Mouse (Mus musculus): ENCODE results near the gene Hemk1.

The Hemk1 gene

DNA sequence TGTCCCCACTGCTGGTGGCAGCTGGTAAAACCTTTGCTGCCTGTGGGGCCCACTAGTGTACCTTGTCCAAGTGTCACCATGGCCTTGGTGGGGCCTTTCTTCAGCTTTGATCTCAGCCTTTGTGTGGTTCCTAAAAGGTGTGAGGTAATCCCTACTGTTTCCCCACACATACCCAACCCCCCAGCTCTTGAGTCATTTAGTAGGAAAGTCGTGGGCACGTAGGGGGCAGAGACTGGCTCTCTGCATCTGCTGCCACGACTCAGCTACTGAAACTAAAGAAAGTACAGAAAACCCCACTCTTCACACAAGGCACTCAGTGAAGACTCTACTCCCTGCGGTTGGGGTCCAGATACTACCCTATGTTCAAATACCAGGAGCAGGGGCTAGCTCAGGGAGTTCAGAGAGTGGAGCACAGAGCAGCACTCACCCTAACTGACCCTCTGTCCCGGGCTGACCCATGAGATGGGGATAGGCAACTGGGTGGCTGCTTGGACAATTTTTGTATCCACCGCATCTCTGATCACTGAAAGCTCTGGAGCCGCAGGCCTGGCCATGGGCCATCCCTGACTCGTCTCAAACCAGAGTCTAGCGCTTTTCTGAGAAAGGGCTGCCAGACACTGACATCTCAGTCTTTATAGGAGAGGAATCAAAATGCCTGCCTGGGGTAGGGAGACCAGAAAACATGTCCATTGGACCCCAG is 34.9 kb downstream of the Hemk1 start:
- Histone ChIP-seq H3K27me3 (ENCODE audit: insufficient read depth, low read length) (peaks cover 15% of the 10 kb centered on the region), H3K4me3 (replicated peaks; ENCODE audit: low read length) (no peak overlapping the region), H3K36me3 (ENCODE audit: insufficient read depth, low read length) (peaks cover 18% of the 10 kb centered on the region), H3K4me1 (replicated peaks; ENCODE audit: low read depth, low read length) (peaks cover 60% of the 10 kb centered on the region), H3K9me3 (ENCODE audit: low read length) (no peaks in the 10 kb centered on the region)
- TF ChIP-seq CTCF (conservative IDR thresholded peaks at IDR 0.05; ENCODE audit: low read length) = no peak
- TF ChIP-seq POU5F1 (IDR thresholded peaks at IDR 0.05; ENCODE audit: borderline replicate concordance, low read length) = no peak
- no peak for TF ChIP-seq NANOG (IDR thresholded peaks at IDR 0.05; ENCODE audit: borderline replicate concordance, low read length)

DNA sequence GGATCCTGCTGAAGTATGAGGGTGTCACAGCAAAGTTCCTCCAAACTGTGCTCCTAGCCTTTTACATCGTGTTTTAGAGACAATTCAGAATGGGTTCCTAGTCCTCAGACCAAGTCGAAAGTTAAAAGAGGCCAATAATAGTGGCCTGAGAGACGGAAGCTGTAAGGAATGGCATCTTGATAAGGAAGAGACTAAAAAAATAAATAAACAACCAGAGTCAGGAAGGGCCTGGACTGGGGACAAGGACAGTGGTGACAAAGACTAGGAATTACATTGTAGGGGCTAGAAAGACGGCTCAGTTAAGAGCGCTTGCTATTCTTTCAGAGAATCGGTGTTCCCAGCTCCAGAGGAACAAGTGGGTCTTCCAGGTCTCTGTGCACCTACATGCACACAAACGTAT is 35.6 kb downstream of the Hemk1 start:
- peaks cover 21% of the 10 kb centered on the region for H3K27me3 ChIP-seq (ENCODE audit: insufficient read depth, low read length)
- no peaks in the 10 kb centered on the region for H3K9me3 ChIP-seq (ENCODE audit: low read length)
- peaks cover 18% of the 10 kb centered on the region for H3K36me3 ChIP-seq (ENCODE audit: insufficient read depth, low read length)
- H3K4me1 ChIP-seq (replicated peaks; ENCODE audit: low read depth, low read length) = peaks cover 65% of the 10 kb centered on the region
- no peak overlapping the region for H3K4me3 ChIP-seq (replicated peaks; ENCODE audit: low read length)
- TF ChIP-seq CTCF (conservative IDR thresholded peaks at IDR 0.05; ENCODE audit: low read length) = no peak
- no peak for TF ChIP-seq NANOG (IDR thresholded peaks at IDR 0.05; ENCODE audit: borderline replicate concordance, low read length)
- TF ChIP-seq POU5F1 (IDR thresholded peaks at IDR 0.05; ENCODE audit: borderline replicate concordance, low read length) = no peak

DNA sequence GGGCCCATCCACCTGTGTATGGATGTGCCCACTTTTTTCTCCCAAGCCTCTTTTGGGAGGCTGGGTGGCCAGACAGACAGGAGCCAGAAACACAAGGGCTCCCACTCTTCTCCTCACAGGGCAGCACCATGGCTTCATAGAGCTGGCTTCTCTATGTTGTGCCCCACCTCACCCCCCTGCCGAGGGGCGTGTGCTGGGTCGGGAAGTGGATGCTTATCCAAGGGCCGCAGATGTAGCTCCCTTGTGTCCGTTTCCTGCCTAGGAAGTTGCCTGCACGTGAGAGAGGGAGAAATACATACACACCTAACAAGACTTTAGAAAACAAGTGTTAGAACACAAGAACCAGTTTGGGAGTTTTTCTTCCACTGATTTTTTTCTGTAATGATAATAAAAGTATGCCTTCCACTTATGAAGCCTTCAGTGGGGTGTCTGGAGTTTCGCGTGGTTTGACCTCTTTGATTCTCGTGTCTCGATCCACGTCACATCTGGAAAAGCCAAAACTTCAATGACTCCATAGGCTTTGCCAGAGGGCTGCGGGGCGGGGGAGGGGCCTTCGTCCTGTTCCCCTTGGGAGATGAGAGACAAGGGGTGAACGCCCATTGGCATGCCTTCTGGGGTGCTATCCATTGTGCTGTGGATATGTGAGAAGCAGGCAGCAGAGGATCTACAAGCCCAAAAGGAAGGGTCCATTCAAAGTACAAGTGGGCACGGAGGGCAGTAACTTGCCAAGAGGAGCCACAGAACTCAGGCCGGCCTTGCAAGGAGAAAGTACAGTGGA is 36.4 kb downstream of the Hemk1 start:
- Histone ChIP-seq H3K27me3 (ENCODE audit: insufficient read depth, low read length) (peaks cover 29% of the 10 kb centered on the region), H3K4me1 (replicated peaks; ENCODE audit: low read depth, low read length) (peaks cover 69% of the 10 kb centered on the region), H3K4me3 (replicated peaks; ENCODE audit: low read length) (no peak overlapping the region), H3K9me3 (ENCODE audit: low read length) (no peaks in the 10 kb centered on the region), H3K36me3 (ENCODE audit: insufficient read depth, low read length) (peaks cover 18% of the 10 kb centered on the region)
- TF ChIP-seq CTCF (conservative IDR thresholded peaks at IDR 0.05; ENCODE audit: low read length) (no peak), NANOG (IDR thresholded peaks at IDR 0.05; ENCODE audit: borderline replicate concordance, low read length) (no peak), POU5F1 (IDR thresholded peaks at IDR 0.05; ENCODE audit: borderline replicate concordance, low read length) (no peak)

DNA sequence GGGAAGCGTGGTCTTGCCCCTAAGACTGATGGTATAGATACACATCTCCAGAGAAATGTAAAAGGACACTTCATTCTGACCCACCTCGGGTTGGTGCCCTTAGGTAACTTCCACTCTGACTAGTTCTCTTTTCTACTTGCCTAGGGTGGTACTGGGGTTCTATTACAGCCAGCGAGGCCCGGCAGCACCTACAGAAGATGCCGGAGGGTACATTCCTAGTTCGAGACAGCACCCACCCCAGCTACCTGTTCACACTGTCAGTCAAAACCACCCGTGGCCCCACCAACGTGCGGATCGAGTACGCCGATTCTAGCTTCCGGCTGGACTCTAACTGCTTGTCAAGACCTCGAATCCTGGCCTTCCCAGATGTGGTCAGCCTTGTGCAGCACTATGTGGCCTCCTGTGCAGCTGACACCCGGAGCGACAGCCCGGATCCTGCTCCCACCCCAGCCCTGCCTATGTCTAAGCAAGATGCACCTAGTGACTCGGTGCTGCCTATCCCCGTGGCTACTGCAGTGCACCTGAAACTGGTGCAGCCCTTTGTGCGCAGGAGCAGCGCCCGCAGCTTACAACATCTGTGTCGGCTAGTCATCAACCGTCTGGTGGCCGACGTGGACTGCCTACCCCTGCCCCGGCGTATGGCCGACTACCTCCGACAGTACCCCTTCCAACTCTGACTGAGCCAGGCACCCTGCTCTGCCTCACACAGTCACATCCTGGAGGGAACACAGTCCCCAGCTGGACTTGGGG is 37.8 kb downstream of the Hemk1 start:
- Histone ChIP-seq H3K9me3 (ENCODE audit: low read length) (no peaks in the 10 kb centered on the region), H3K36me3 (ENCODE audit: insufficient read depth, low read length) (peaks cover 18% of the 10 kb centered on the region), H3K4me1 (replicated peaks; ENCODE audit: low read depth, low read length) (peaks cover 70% of the 10 kb centered on the region), H3K27me3 (ENCODE audit: insufficient read depth, low read length) (peaks cover 36% of the 10 kb centered on the region), H3K4me3 (replicated peaks; ENCODE audit: low read length) (no peak overlapping the region)
- TF ChIP-seq POU5F1 (IDR thresholded peaks at IDR 0.05; ENCODE audit: borderline replicate concordance, low read length) (no peak), CTCF (conservative IDR thresholded peaks at IDR 0.05; ENCODE audit: low read length) (no peak), NANOG (IDR thresholded peaks at IDR 0.05; ENCODE audit: borderline replicate concordance, low read length) (no peak)

DNA sequence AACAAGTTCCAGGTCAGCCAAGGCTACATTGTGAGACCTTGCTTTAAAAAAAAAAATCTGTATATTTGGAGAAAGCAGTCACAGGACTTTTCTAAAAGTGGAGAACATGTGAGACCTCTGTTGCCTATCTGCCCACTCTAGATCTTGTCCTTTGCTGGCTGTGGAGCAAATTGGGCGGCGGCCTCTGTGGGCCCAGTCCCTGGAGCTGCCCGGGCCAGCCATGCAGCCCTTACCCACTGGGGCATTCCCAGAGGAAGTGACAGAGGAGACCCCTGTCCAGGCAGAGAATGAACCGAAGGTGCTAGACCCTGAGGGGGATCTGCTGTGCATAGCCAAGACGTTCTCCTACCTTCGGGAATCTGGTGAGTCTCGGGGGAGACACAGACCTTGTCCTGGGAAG is 38.4 kb downstream of the Hemk1 start:
- TF ChIP-seq NANOG (IDR thresholded peaks at IDR 0.05; ENCODE audit: borderline replicate concordance, low read length) (no peak), POU5F1 (IDR thresholded peaks at IDR 0.05; ENCODE audit: borderline replicate concordance, low read length) (no peak), CTCF (conservative IDR thresholded peaks at IDR 0.05; ENCODE audit: low read length) (no peak)
- no peak overlapping the region for H3K4me3 ChIP-seq (replicated peaks; ENCODE audit: low read length)
- no peaks in the 10 kb centered on the region for H3K9me3 ChIP-seq (ENCODE audit: low read length)
- H3K4me1 ChIP-seq (replicated peaks; ENCODE audit: low read depth, low read length) = peaks cover 67% of the 10 kb centered on the region
- peaks cover 38% of the 10 kb centered on the region for H3K27me3 ChIP-seq (ENCODE audit: insufficient read depth, low read length)
- H3K36me3 ChIP-seq (ENCODE audit: insufficient read depth, low read length) = peaks cover 18% of the 10 kb centered on the region

DNA sequence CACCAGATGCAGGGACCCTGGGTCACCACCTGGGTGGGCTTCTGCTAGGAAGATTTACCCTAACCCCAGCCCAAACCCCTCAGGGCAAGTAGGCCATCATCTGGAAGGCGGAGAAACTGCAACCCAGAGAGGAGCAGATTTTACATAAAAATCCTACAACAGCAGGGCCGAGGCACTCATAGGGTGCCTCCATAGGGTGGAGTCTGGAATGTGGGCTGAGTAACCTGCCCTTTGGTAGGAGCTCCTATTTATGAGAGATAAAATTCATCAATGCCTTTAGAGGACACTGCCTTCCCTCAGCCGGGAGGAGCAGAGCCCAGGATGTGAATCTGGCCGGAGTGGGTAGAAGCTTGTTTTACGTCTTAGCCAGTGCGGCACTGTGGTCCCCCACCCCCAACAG is 39.3 kb downstream of the Hemk1 start:
- Histone ChIP-seq H3K4me3 (replicated peaks; ENCODE audit: low read length) (no peak overlapping the region), H3K4me1 (replicated peaks; ENCODE audit: low read depth, low read length) (peaks cover 73% of the 10 kb centered on the region), H3K36me3 (ENCODE audit: insufficient read depth, low read length) (peaks cover 18% of the 10 kb centered on the region), H3K27me3 (ENCODE audit: insufficient read depth, low read length) (peaks cover 38% of the 10 kb centered on the region), H3K9me3 (ENCODE audit: low read length) (no peaks in the 10 kb centered on the region)
- TF ChIP-seq NANOG (IDR thresholded peaks at IDR 0.05; ENCODE audit: borderline replicate concordance, low read length) (no peak), POU5F1 (IDR thresholded peaks at IDR 0.05; ENCODE audit: borderline replicate concordance, low read length) (no peak), CTCF (conservative IDR thresholded peaks at IDR 0.05; ENCODE audit: low read length) (no peak; the same call in 1 of the 2 replicates)

DNA sequence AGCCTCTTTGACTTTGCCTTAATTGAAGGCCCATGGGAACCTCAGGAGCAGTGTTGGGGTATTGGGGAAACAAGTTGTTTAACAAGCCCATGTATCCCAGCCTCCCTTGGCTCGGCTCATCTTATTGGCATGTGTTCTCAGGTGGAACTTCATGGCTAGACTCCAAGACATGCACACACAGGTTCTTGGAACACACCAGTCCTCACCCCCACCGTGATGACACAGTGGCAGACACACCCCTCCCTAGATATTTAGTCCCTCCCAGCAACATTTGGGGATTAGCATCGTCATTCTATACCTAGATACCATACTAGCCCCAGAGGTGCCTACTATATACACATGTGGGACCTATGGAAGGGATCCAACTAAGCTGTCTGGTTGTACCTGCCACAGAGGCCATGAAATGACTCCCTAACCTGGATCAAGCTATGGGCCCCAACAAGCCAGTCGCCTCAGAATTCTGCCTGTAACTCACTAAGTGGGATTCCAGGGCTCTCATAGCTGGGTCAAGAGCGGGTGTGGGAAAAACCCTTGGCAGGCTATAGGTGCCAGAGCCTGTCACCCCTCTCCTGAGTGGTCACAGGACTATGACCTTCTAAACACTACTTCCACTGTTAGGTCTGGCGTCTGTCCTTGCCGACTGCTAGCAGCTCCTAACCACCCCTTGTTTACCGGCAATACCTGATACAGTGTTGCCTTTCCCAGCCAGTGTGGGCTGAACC is 39.9 kb downstream of the Hemk1 start:
- Histone ChIP-seq H3K4me3 (replicated peaks; ENCODE audit: low read length) (no peak overlapping the region), H3K4me1 (replicated peaks; ENCODE audit: low read depth, low read length) (peaks cover 73% of the 10 kb centered on the region), H3K9me3 (ENCODE audit: low read length) (no peaks in the 10 kb centered on the region), H3K27me3 (ENCODE audit: insufficient read depth, low read length) (peaks cover 38% of the 10 kb centered on the region), H3K36me3 (ENCODE audit: insufficient read depth, low read length) (peaks cover 18% of the 10 kb centered on the region)
- TF ChIP-seq CTCF (conservative IDR thresholded peaks at IDR 0.05; ENCODE audit: low read length) (no peak), NANOG (IDR thresholded peaks at IDR 0.05; ENCODE audit: borderline replicate concordance, low read length) (no peak), POU5F1 (IDR thresholded peaks at IDR 0.05; ENCODE audit: borderline replicate concordance, low read length) (no peak)

All from E14TG2a.4 (cell line).